Mouse (Mus musculus) heart, postnatal 25 days (tissue): ENCODE measurements around the gene Asphd2. TPM values are rescaled to one million over a fixed set of nuclear protein-coding genes. Genes with fewer than 3 reads are reported as not detected.

Experiments
- DNase-seq: peaks from one replicate; pipeline ENCODE4 v3.0.0; 2022; ENCODE audit warnings: low spot score
- intact Hi-C: fragments of 180-260 bp; cut with DNase I; formaldehyde crosslinking; loops from one replicate; pipeline ENCODE4 v1.15.1; 2025
- total RNA-seq, 2 experiments: library from RNA; stranded (reverse); gene quantifications; 2 replicates each; pipeline ENCODE4 v1.2.3; 2021

The Asphd2 gene
- total RNA-seq, 2 experiments from 2014 or later: 0.65 to 0.70 TPM

DNA sequence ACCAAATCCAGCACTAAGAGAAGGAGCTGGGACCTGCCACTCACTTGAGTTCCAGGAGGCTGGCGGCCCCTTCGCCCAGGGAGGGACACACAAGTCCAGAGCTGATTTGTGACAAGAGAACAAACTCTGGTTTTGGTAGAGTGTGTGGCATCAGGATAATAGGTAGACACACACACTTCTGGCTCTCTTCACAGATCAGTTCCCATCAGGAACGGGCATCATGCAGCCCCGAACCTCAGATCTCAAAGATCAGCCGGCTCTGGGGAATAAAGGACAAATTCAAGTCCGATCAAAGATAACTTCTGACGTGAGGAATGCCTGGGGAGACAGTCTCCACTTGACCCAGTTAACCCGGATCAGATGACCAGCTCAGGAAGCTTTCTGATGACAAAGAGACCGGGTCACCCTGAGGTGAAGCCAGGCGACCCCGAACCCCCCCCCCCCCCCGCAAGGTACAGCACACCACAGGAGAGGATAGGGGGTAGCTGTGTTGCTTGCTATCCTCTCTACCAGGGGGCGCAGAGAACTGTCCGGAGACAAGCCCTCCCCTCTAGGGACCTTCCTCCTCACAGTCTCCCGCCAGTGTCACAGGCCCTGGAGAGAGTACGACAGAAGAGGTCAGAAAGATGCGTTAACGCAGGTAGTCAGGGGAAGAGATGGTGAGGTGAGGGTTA lies 788 bp downstream of the Asphd2 start:
- intact Hi-C loops: no loop called here
- DNase-seq: no peak

DNA sequence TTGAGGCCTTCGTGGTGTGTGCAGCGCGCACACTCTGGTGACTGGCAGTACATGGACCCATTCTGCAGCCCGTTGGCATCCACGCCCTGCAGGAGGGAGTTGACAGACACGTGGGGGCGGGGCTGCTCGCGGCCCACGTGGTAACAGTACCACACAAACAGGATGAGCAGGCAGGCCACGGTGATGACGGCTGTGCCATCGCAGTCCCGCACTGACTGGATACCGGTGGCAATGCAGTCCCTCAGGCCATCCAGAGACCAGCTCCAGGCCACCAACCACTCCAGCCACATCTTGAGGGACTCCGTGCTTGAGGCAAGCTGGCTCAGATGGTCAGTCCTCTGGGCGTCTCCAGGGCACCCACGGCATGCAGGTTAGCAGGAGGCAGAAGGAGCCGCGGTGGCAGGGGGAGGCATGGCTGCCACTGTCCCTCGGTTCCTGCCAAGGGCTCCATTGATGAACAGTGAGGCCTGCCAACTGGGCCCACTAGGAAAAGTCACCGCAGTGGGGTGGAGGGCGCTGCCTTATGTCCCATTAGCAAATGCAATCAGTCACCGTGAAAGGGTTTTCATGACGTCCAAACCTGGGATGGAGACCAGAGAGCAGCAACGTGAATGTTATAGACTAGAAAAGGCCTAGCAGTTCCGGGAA lies 2.9 kb downstream of the Asphd2 start:
- DNase-seq: no peak
- intact Hi-C loops: no loop called here

DNA sequence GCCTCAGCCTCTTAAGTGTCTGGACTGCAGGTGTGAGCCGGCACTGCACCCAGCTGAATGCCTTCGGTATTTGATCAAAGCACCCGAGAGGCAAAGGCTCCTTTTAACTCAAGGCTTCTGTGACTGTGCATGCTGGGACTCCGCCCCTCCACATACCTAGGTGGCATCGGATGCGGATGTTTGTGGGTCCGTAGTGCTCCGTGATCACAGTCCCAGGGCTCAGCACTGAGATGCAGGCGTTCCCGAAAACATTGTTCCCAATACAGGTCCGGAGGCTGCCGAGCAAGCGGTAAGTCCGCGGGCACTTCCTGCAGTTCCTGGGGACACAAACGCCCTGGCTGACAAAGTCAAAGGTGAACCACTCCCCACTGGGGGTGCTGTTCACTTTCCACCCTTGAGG lies 3.7 kb downstream of the Asphd2 start:
- intact Hi-C loops: no loop called here

DNA sequence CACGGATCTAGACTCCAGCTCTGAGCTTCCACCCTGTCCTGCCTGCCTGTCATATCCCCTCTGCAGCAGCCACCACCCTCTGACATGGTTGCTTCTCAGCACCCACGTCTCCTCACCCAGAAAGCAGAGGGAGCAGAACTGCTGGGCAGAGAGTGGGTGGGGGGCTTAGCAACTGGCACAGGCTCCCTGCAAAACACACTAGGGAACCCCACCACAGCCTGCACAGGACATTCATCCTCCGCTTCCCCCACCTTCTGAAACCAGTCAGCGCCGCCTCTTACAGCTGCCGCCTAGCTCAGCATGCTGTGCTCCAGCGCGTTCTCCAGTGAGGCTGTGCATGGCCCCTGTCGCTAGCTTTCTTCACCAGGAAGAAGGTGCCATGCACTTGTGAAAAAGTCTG lies 5.3 kb downstream of the Asphd2 start:
- intact Hi-C loops: no loop called here
- DNase-seq: no peak

More for the DNA sequence above, 3.7 kb downstream of the Asphd2 start:
- no peak for DNase-seq

DNA sequence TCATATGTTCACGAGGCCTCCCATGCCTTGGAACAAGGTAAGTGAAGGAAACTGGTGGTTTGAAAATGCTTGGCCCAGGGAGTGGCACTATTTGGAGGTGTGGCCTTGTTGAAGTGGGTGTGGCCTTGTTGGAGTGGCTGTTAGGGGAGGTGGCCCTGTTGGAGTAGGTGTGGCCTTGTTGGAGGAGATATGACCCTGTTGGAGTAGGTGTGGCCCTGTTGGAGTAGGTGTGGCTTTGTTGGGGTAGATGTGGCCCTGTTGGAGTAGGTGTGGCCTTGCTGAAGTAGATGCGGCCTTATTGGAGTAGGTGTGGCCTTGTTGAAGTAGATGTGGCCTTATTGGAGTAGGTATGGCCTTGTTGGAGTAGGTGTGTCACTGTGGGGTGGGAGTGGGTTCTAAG lies 8.7 kb downstream of the Asphd2 start:
- DNase-seq: no peak
- intact Hi-C loops: no loop called here

DNA sequence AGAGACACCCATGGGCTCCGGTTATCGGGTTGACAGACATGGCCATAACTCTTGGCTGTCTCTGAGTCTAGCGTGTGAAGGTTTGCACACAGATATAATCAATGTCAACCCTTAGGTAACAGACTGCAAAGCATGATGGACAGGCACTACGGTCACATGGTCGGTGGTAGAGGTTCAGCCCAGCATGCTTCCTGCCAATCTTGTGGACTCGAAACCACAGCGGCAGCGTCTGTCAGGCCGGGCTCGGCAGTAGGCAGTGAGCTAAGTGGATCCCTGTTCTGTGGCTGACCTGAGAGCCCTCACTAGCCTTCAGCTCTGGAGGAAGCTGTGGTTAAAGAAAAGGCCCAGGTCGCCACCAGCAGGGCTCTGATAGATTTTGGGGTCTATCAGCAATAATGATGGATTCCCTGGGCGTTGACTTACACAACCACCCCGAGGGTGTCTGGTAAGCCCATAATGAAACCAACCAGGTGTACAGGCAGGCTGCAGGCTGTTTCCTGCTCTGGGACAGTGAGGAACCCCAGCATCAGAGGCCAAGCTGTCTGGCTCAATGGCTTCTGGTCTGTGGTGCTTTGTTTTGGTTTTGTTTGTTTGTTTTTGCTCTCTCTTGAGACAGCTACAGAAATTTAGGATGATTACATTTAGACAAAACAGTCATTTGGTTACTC lies 9.7 kb downstream of the Asphd2 start:
- DNase-seq: no peak
- intact Hi-C loops: no loop called here

DNA sequence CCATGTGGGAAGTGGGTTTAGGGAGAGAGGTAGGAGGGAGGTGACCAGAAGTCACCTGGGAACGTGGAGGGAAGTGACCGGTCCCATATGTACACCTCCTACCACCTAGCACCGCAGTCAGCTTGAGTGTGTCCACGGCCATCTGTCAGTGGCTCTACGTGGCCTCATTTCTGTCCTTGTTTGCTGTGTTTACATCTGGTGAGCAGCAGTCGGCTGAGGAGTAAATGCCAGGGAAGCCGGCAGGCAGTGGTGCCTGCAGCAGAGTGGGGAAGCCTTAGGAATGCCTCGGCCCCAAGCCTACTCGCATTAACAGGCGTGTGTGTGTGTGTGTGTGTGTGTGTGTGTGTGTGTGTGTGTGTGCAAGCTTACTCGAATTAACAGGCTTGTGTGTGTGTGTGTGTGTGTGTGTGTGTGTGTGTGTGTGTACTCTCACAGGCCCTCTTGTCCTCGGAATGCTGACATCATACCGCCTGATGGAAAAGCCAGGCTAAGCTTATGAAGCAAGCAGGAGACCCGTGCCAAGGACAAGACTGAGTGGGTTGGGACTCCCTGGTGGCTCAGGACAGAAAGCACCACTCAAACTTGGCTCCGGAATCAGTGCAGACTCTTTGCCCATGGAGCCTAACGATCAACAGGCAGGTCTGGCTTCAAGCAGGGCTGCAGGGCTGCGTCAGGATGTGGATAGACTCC lies 11.9 kb downstream of the Asphd2 start:
- intact Hi-C loops: no loop called here
- peak; percentile 61 for DNase-seq

DNA sequence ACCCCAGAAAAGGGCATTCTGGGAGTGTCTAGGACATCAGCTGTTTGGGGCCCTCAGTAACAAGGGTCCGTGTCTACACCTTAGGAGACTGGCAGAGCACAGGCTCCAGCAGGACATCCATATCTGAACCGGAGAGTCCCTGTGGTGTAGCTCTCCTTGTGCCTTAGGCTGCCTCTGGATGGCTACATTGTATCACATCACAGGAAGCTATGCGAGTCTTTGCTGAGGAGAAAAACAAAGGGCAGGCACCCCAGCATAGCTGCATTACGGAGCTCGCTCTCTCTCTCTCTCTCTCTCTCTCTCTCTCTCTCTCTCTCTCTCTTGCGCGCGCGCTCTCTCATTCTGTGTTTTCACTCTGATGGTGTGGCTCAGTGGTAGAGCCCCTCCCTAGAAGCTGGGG lies 12.6 kb downstream of the Asphd2 start:
- no peak for DNase-seq
- intact Hi-C loops: no loop called here

DNA sequence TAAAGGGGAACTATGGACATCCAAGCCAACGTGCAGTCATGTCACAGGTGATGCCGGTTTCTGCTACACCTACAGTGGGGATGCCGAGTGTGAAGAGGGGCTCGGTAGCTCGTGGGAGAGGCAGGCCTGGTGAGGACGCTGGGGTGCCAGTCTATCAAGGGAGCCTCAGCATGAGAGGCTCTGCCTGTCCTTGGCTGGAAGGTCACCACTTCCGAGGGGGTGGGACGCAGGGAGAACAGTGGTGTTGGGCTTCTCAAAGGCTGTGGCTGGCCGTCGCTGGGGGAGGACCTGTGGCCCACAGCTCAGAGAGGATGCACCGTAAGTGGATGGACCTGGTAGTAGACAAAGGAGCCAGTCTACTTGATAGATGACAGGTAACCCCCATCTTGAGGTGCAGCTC lies 13.5 kb downstream of the Asphd2 start:
- intact Hi-C loops: no loop called here
- DNase-seq: no peak

DNA sequence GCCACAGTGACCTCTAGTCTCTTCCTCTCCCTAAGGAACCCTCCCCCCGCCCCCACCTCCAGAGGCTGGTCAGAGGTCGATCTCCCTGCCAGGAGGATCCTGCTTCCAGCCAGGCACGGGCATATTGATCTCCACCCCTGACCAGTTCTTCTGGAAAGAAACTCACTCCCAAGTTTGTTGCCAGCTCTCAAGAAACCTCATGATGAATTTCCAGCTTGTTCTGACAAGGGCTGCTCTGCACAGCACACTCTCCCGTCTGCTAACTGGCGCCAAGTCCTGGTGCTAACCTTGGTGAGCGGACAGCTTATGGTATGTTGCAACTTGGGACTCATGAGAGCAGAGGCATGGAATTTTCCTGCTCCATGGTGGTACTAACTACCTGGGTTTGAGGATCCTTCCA lies 15.9 kb downstream of the Asphd2 start:
- intact Hi-C loops: no loop called here
- DNase-seq: no peak

DNA sequence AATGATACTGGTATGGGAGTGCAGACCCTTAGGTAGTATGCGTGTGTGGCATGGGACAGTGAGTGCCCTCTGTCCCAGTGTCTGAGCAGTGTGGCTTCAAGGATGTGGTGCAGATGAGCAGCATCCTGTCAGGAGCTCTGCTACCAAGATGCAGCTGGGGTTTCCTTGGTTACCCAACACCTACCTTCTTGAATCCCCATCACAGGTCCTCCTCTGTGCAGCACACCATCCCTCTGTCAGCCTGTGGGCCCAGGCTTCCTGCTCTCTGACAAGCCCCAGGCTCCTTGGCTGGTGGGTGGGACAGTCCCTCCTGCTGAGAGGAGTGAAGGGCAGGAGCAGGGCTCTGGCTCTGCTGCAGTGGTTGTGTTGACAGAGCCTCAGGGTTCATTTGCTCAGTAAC lies 17.3 kb downstream of the Asphd2 start:
- intact Hi-C loops: no loop called here
- no peak for DNase-seq

DNA sequence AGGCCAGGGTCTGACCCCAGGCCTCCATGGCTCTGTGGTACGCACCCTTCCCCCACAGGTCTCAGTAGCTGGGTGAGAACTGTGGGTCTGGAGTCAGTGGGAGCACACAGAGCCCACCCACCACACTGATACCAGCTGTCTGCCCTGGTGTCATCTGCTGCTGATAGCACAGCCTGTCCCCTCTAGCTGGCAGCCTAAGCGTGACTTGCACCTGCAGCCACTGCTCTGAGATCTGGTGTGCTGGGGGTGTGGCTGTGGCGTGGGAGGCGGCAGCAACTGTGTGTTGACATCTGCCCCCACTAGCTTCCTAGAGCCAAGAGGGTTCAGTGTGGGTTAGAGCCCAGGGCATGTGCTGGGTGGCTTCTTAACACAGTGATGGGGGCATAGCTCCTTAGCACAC lies 18.6 kb downstream of the Asphd2 start:
- intact Hi-C loops: no loop called here
- no peak for DNase-seq

DNA sequence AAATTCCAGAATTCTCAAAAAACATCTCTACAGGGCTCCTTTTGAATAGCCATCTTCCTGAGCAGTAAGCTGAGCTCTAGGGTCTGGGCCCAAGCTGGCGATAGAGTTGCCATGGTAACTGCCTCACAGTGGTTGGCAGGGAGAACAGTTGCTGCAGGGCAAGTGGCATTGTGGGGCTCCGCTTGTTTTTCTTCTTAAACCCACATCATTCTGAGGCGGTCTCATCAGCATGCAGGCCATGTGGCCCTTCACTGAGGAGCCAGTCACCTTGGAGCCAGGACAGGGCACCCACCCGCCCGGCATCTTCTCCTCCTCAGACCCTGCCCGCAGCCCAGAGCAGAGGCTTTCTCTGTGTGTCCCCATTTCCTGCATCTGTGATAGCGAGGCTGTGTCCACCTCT lies 22.7 kb downstream of the Asphd2 start:
- DNase-seq: no peak
- intact Hi-C loops: no loop called here

DNA sequence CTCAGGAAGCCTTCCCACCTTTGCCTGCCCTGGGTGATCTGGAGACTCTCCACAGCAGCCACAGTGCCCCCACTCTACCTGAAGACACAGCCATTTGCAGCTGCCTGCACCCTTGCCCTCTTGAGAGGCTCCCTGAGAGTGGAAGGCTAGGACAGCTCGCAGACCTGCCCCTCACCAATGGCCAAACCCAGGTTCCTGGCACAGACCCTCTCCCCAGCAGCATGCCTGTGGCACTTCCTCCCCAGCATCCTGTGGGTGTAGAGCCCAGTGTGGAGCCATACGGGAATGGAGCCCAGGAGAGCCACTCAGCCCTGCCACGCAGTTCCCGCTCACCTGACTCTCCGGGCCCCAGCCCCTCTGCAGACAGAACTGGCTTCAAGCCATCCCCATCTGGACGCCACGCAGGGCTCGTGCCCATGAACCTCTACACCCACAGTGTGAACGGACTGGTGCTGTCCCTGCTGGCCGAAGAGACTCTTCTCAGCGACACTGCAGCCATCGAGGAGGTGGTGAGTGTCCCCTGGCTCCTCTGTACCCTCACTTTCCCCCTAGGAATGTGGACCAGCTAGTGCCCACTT lies 24.3 kb downstream of the Asphd2 start:
- intact Hi-C loops: no loop called here
- DNase-seq: no peak

DNA sequence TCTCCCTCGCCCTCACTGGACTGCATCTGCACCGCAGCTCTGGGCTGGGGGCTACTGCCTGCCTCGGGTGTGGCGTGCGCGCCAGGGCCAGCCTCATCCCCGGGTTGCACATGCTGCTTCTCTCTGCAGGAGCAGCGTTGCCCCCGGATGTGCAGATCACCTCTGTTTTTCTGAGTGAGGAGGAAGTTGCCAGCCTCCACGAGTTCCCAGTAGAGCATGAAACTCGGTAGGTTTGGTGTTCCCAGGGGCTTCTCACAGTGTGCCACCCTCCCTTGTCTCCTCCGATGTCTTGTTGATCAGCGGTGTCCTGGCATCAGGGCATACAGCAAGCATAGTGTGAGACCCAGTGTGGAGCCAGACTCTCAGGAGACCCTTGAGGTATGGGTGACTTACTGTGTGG lies 25.3 kb downstream of the Asphd2 start:
- DNase-seq: no peak
- intact Hi-C loops: no loop called here

DNA sequence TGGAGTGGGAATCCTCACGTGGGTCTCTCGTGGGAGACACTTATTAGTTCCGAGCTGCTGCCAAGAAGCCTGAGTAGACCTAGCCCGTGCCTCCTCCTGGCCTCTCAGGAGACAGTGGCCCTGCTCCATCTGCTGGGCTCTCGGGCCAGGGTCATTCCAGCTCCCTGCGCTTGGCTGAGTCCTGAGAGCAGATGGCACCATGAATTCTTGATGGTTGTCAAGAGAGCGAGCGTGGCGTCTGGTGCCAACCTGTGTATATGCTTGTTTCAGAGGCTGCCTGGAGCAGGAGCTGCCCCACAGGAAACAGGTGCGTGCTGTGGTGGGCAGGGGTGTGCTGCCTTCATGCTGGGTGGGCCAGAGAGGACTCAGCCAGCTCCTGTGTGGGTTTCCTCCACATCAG lies 26.0 kb downstream of the Asphd2 start:
- intact Hi-C loops: no loop called here
- no peak for DNase-seq

DNA sequence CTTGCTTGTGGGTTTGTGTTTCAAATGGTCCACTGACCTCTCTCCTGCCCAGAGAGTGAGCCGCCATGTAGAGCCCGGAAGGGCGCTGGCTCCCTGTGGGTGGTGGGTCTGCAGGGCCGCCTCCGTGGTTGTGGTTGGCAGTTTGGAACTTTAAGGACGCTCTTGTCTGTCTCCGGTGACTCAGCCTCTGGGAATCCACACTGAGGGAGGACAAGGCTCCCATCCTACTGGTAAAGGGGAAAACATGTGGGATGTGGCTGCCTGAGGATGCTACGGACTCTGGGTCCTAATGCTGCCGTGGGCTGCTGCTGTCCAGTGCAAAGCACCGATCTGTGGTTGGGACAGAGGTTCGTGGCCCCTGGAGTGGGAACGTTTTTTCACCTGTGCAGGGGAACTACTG lies 26.7 kb downstream of the Asphd2 start:
- intact Hi-C loops: no loop called here
- no peak for DNase-seq

DNA sequence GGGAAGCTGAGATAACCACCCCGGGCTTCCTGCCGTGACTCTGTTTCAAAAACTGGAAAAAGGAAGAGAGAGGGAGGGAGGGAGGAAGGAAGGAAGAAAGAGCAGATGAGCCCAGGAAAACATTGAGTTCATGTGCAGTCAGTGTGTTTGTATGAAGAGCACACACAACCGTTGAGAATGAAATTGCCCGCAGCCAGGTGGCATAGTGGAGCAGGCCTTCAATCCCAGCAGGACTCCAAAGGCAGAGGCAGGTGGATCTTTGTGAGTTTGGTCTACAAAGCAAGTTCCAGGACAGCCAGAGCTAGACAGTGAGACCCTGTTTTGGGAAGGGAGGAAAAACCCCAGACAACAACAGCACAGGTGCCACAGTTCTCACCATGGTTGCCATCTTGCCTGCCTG lies 27.3 kb downstream of the Asphd2 start:
- DNase-seq: no peak
- intact Hi-C loops: no loop called here

DNA sequence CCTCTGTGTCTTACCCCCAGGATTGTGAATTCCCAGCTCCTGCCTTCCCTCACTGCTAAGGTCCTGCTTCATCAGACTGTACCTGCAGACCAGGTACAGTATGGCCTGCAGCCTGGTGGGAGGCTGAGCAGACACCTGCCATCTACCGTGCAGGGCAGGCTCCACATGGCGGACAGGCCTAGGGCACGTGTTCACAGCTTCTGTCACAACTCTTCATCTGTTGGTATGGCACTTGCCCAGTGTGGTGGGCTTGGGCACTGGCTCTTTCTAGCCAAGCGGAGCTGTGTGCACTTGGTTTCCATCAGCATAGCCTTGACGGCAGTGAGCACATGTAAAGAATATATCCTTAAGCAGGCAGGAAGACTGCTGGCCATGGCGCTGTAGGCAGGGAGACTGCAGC lies 27.8 kb downstream of the Asphd2 start:
- intact Hi-C loops: no loop called here
- no peak for DNase-seq

DNA sequence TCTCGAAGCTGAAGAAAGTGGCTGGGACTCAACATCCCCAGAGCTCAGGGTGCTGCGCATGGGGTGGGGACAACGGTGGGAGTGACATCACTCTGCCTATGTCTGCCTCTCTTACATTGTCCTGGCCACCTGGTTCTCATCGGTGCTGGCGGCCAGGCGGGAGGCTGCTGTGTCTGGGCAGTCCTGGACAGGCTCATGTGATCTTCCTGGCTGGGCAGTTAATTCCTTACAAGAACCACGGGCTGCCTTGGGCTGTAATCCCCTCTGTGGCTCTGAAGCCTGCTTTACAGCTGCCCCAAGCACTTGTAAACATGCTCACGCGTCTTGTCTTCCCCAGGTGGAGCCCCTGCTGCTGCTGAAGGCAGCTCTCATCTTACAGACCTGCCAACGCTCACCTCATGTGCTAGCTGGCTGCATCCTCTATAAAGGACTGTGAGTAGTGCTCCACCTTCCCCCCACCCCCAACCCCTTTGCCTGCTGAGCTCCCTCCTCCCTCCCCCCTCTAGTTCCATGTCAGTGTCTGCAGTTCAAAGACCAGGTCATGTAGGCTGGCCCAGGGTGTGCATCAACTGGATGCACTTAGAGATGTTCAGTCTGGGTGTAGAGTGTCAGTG lies 30.4 kb downstream of the Asphd2 start:
- intact Hi-C loops: no loop called here
- DNase-seq: no peak
